Mouse (Mus musculus) ovary, postnatal 36 days (tissue): ENCODE measurements around the gene Cntd1.

Experiments
- DNase-seq: peaks from one replicate; pipeline ENCODE4 v3.0.0; 2022; ENCODE audit warnings: low spot score, mixed read lengths

Cntd1 gene

GRCm38 (mm10) chr11:101253613-101254389 lies 25.0 kb upstream of the Cntd1 start, which contains the start of gene Vps25:
Vps25 (plus strand) TSS chr11:101253707.
- peak; percentile 82 for DNase-seq

DNA sequence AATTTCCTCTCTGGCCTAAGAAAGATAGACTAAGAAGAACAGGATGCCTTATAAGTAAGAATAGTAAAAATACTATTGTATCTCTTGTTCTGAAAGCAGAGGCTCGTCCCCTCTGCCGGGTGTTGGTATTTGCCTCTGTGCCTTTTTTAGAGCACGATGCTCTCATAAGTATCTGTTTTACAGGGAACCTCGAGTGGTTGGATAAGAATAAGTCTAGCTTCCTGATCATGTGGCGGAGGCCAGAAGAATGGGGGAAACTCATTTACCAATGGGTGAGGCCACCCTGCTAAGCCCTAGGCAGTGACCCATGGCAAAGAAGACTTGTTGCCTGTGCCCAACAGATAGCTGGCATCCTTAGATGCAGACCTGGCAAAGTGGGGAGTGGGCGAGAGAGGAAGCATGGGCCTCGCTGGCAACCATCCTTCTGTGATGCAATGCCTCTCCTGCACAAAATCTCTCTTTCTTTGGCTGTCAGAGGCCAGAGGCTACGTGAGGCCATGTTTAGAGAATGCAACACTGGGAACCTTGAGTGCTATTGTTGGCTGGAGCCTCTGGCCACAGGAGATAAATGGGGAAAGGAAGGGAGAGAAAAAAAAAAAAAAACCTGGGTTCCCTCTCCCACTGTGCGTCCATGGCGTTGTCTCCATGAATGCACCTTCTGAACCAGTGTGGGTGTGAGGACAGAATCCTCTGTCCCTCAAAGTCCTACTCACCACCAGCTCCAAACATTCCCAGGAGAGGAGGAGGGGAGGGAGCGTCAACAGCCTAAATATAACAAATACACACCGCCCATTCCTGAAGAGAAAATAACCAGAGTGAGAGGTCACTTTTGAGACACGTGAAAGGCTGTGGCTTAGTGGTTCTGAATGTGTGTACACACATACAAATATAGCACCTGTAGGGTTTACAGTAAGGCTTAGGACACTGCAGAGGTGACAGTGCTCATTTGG lies 22.7 kb upstream of the Cntd1 start:
- no peak for DNase-seq

DNA sequence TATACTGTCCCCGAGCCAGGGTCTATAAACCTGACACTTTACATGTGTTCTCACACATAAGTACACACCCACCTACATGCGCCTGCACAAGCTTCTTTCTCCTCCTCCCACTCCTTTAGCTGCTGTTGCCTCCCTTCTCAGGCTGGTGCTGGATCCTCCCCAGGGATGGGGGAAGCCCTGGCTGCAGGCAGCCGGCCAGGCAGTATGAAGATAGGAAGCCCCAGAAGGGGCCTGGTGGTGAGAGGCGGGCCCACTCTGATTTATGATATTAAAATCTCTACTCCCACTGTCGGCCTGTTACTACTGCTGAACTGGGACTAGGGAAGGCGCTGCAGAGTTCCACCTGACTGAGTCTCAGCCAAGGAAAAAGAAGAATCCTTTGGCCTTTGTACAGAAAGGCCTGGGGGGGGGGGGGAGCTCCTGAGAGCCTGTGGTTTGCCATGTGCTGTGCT lies 19.5 kb upstream of the Cntd1 start:
- peak; percentile 65 for DNase-seq

GRCm38 (mm10) chr11:101259948-101260825 lies 18.6 kb upstream of the Cntd1 start, which contains the start of gene Wnk4:
Wnk4 (plus strand) TSS chr11:101260567.
- peak; percentile 75 for DNase-seq

DNA sequence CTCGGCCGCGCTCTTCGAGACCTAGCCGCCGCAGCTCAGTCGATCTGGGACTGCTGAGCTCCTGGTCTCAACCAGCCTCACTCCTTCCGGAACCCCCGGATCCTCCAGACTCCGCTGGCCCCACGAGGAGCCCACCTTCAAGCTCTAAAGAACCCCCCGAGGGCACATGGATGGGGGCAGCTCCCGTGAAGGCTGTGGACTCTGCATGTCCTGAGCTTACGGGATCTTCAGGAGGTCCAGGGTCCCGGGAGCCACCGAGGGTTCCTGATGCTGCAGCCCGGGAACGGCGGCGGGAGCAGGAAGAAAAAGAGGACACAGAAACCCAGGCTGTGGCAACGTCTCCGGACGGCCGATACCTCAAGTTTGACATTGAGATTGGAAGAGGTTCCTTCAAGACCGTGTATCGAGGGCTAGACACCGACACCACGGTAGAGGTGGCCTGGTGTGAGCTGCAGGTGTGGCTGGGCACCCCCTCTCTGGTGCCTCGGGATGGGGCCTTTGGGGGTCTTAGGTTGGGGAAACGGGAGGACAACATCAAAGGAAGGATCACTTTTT lies 17.9 kb upstream of the Cntd1 start:
- DNase-seq, result no peak

DNA sequence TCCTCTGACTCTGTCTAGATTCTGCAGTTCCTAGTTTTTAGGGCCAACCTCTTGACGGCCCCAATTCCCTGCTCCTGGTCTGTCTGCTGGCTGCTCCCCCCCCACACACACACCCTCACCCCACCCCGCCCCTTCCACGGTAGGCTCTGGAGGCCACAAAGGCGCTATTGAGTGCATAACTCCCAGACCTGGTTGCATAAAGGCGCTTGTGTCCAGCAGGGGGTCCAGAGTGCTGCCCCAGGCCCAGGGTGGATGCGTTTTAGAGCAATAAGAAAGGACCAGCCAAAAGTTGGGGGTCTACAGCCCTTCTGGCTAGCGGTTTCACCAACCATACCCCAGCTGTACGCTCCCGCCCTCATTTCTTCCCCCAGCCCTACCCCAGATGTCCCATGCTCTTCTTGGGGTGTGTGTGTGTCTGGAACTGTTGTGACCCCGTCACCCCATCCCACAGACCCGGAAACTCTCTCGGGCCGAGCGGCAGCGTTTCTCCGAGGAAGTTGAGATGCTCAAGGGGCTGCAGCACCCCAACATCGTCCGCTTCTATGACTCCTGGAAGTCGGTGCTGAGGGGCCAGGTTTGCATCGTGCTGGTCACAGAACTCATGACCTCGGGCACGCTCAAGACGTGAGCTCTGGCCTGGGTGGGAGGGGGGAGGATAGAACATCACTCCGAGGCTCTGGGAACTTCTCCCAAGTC lies 16.4 kb upstream of the Cntd1 start:
- no peak for DNase-seq

GRCm38 (mm10) chr11:101263138-101263988 lies 15.4 kb upstream of the Cntd1 start:
- no peak for DNase-seq

GRCm38 (mm10) chr11:101263989-101264280 lies 14.9 kb upstream of the Cntd1 start:
- DNase-seq, result no peak

- DNase-seq, result no peak
These were observed 13.8 kb upstream of the Cntd1 start for GRCm38 (mm10) chr11:101264954-101265471.

DNA sequence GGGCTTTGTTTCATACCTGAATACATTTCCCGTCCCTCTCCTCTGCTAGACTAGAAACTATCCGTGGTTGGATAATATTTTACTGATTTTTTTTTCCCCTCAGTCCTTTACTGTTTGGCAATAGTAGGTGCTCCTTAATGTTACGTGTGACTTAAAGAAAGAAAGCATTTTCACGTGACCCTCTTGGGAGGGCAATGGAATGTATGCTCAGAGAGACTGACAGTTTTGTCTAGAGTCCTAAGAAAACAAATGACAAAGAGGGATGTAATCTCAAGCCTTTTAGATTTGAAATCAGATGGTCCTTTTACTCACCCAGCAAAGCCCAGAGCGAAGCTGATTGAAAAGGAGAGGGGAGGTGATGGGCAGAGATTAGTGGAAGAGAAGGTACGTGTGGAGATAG lies 12.9 kb upstream of the Cntd1 start:
- DNase-seq, result no peak

DNA sequence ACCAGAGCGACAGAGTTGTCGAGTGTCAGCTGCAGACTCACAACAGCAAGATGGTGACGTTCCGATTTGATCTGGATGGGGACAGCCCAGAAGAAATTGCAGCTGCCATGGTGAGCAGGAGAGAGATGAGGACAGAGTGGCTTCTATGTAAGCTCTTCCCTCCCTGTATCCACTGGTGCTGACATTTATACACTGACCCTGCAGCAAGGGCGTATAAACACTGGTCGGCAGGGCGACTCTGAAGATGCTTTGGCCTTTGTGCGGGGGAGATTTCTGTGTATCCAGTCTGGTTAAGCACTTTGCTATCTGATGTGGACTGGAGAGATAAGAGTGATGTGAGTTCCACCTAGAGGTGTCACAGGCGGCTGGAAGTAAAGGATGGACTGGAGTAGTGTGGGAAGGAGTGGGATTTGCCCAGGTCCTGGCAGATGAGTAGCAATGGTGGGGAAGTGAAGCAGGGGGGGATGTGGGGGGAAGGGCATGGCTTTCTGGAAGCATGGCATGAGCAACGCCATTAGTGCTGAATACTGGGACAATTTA lies 9.2 kb upstream of the Cntd1 start:
- no peak for DNase-seq

DNA sequence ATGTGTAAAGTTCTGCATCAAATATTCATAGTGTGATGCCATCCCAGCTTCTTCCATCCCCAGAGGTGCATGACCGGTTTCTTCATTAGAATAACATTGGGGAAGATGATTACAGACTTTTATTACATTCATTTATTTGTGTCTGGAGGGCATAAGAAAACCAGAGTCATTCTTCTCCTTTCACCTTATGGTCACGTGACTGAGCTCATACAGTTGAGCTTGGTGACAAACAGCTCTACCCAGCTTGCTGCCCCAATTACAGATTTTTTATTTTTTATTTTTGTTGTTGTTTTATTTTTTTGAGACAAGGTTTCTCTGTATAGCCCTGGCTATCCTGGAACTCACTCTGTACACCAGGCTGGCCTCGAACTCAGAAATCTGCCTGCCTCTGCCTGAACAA lies 6.4 kb upstream of the Cntd1 start:
- DNase-seq, result no peak

DNA sequence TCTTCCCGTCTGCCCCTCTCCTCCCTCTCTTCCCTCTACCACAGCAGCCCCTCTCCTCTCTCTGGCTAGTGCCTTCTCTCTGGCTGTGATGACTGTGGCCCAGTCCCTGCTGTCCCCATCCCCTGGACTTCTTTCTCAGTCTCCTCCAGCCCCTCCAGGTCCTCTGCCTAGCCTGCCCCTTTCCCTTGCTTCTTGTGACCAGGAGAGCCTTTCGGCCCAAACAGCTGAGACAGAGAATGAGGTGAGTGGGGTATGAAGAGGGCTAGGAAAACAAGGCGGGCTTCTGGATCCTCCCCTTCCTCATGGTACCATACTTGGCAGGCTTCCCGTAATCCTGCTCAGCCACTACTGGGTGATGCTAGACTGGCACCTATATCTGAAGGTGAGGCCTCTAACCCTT lies 3.5 kb upstream of the Cntd1 start:
- DNase-seq, result no peak

DNA sequence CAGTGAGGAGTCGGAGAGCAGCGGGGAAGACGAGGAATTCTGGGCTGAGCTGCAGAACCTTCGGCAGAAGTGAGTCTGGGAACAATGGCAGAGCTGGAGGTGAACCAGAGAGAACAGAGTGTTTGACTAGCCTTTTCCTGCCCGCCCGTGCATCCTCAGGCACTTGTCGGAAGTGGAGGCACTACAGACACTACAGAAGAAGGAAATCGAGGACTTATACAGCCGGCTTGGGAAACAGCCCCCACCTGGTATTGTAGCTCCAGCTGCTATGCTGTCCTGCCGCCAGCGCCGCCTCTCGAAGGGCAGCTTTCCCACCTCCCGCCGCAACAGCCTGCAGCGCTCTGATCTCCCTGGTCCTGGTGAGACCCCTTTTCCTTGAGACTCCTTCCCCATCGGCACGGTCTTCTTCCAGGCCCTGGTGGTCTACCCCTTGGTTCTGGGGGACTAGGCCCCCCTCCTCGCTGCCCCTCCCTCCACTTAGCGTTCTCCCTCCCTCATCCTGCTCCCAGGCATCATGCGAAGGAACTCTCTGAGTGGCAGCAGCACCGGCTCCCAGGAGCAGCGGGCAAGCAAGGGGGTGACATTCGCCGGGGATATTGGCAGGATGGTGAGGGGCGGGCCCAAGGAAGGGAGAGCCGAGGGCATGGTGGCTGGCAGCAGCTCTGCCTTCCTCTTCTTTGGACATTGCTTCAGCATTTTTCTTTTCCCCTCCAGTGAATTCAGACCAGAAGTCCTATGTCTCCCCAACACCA lies 2.3 kb upstream of the Cntd1 start:
- no peak for DNase-seq

GRCm38 (mm10) chr11:101277381-101278222 lies 1.2 kb upstream of the Cntd1 start:
- DNase-seq, result no peak

- no peak for DNase-seq
These were observed 369 bp downstream of the Cntd1 start for GRCm38 (mm10) chr11:101279193-101279569.

- no peak for DNase-seq
These were observed 2.0 kb downstream of the Cntd1 start for GRCm38 (mm10) chr11:101280837-101281236.

DNA sequence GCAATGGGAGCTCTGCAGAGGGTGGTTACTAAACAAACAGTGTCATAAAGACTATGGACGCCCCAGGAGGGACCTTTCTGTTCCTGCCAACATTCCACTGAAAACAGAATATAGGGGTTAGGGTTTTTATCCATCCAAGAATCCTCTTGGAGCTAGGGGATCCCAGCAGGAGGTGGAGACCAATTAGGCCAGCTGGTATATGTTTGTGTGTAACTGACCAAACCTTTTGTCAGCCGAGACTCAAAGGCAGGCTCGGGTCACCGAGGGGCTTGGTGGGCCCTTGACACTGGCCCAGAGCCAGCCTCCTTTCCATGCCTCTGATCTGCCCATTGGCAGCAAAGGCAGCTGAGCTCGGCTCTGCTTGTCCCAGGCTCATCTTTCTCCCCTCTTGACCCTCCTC lies 4.1 kb downstream of the Cntd1 start:
- DNase-seq, result no peak
